Comparison of ENCODE assay signal across 29 mouse cellular contexts in the genomic region with DNA sequence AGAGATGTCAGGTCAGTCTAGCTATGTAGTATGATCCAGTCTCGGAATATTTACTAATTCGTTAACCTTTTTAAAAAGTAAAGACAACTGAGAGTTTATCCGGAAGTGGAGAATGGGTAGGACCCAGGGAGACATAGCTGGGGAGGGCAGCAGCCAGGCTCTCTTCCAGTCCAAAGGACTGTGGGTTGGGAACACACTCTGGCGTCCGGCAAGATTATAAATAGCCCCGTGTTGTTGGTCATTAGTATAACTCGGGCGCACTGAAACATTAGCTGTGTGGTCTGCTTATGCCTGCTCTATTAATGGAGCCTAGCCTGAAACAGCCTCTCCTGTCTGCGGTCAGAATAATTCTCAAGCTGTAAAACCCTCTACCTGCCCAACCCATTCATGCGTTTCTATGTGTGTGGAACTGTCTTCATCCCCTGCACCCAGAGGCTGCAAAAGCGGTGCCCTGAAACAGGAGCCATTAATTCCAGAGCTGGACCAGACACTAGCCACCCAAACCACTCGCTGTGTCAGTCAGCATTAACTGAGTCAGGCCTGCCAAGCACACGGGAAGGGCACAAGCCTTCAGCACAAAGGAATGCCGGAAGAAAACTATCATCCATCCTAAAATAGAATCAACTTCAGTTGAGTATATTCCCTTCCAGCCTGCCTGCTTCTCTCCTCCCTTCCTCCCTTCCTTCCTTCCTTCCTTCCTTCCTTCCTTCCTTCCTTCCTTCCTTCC. TPM values are rescaled to one million over a fixed set of nuclear protein-coding genes. Genes with fewer than 3 reads are reported as not detected.
DNase-seq lines count a peak whose midpoint lies in the region; ATAC-seq and TF ChIP-seq lines count a peak whose summit lies in the region.
"Had no signal": no experiment of that assay in that cellular context is flagged by ENCODE, and none has a peak within 500 bp of the region (broad histone marks: within the 10 kb centered on the region; RNA-seq: fewer than 3 reads in every experiment).

No protein-coding gene starts in this region.

- intact Hi-C loops in gastrocnemius, adult 2 months (cut with DNase I): loop anchor here (10.0 kb wide), 1 partner anchor 224 kb away; a partner anchor contains a TSS
- intact Hi-C loops in heart, postnatal 14 days (cut with DNase I): no loop called here
- intact Hi-C loops in left cerebral cortex, postnatal 25 days (cut with DNase I): loop anchor here (10.0 kb wide), 1 partner anchor 536 kb away; no protein-coding TSS in a partner anchor

- no peaks in the 10 kb centered on the region for H3K36me3 ChIP-seq in heart, embryonic 10.5 days
- H3K36me3 ChIP-seq in heart, embryonic 16.5 days (ENCODE audit: control insufficient read depth, insufficient read depth): no peaks in the 10 kb centered on the region
- H3K36me3 ChIP-seq in thymus, adult 2 months (ENCODE audit: control insufficient read depth, insufficient read depth, low read length): no peaks in the 10 kb centered on the region
- H3K36me3 ChIP-seq: embryonic facial prominence, embryonic 15.5 days; G1E had no signal

- H3K9ac ChIP-seq in heart, embryonic 16.5 days (ENCODE audit: low read length): no peak overlapping the region
- H3K9ac ChIP-seq: embryonic facial prominence, embryonic 15.5 days; forebrain, embryonic 12.5 days; hindbrain, embryonic 15.5 days; liver, embryonic 14.5 days; lung, embryonic 14.5 days; midbrain, embryonic 15.5 days had no signal

- no peaks in the 10 kb centered on the region for H3K9me3 ChIP-seq in heart, embryonic 10.5 days
- peaks cover 4% of the 10 kb centered on the region for H3K9me3 ChIP-seq in heart, embryonic 16.5 days (replicated peaks; ENCODE audit: control insufficient read depth, low read length)
- H3K9me3 ChIP-seq: embryonic facial prominence, embryonic 15.5 days; G1E; midbrain, embryonic 10.5 days; midbrain, embryonic 15.5 days had no signal

- no peak for TF ChIP-seq POLR2A in thymus, adult 2 months (IDR thresholded peaks at IDR 0.05; ENCODE audit: control insufficient read depth, extremely low read depth, insufficient read depth, low read length, poor library complexity)

- H3K4me2 ChIP-seq in heart, embryonic 16.5 days (ENCODE audit: low read depth, low read length): no peak overlapping the region
- H3K4me2 ChIP-seq: embryonic facial prominence, embryonic 15.5 days; forebrain, embryonic 12.5 days; hindbrain, embryonic 15.5 days; lung, embryonic 14.5 days; midbrain, embryonic 15.5 days had no signal

- peak overlapping the region; percentile 56 for H3K4me3 ChIP-seq in gastrocnemius, adult 2 months
- H3K4me3 ChIP-seq in heart, embryonic 10.5 days: no peak overlapping the region
- H3K4me3 ChIP-seq in heart, embryonic 16.5 days (ENCODE audit: low read length): no peak overlapping the region
- no peak overlapping the region for H3K4me3 ChIP-seq in thymus, adult 2 months (ENCODE audit: control insufficient read depth, insufficient read depth, low read length)
- H3K4me3 ChIP-seq: embryonic facial prominence, embryonic 10.5 days; embryonic facial prominence, embryonic 15.5 days; forebrain, embryonic 12.5 days; hindbrain, embryonic 15.5 days; midbrain, embryonic 10.5 days; midbrain, embryonic 15.5 days had no signal

- H3K27ac ChIP-seq in gastrocnemius, adult 2 months: peak overlapping the region; percentile 91
- peak overlapping the region; percentile 69; the same call in 1 of the 2 replicates for H3K27ac ChIP-seq in heart, embryonic 10.5 days
- H3K27ac ChIP-seq in heart, embryonic 16.5 days (ENCODE audit: low read length): peak overlapping the region; percentile 78
- H3K27ac ChIP-seq in thymus, adult 2 months (ENCODE audit: control insufficient read depth, insufficient read depth, low read length): no peak overlapping the region
- H3K27ac ChIP-seq: embryonic facial prominence, embryonic 10.5 days; embryonic facial prominence, embryonic 15.5 days; forebrain, embryonic 12.5 days; hindbrain, embryonic 15.5 days; liver, embryonic 14.5 days; midbrain, embryonic 10.5 days; midbrain, embryonic 15.5 days; stomach, postnatal 0 days had no signal

- TF ChIP-seq CTCF in gastrocnemius, adult 2 months (IDR thresholded peaks at IDR 0.05): no peak
- TF ChIP-seq CTCF in thymus, adult 2 months (IDR thresholded peaks at IDR 0.05; ENCODE audit: borderline replicate concordance, control insufficient read depth, extremely low read depth, insufficient read depth, low read length, poor library complexity): no peak

- H3K27me3 ChIP-seq in heart, embryonic 10.5 days (ENCODE audit: insufficient read depth, poor library complexity, severe bottlenecking): peaks cover 9% of the 10 kb centered on the region
- no peaks in the 10 kb centered on the region for H3K27me3 ChIP-seq in heart, embryonic 16.5 days (ENCODE audit: control insufficient read depth, insufficient read depth, low read length)
- no peaks in the 10 kb centered on the region for H3K27me3 ChIP-seq in thymus, adult 2 months (ENCODE audit: control insufficient read depth, insufficient read depth, low read length)
- H3K27me3 ChIP-seq: hindbrain, embryonic 15.5 days; midbrain, embryonic 15.5 days had no signal

- peaks cover 30% of the 10 kb centered on the region for H3K4me1 ChIP-seq in heart, embryonic 10.5 days
- H3K4me1 ChIP-seq in heart, embryonic 16.5 days (ENCODE audit: control insufficient read depth, insufficient read depth, low read length): peaks cover 25% of the 10 kb centered on the region
- peaks cover 15% of the 10 kb centered on the region for H3K4me1 ChIP-seq in thymus, adult 2 months (replicated peaks; ENCODE audit: control insufficient read depth, insufficient read depth, low read length)

- 66% methylated on average over 14 of the region's 14 CpGs for WGBS in heart, embryonic 10.5 days
- 58% methylated on average over 14 of the region's 14 CpGs for WGBS in heart, embryonic 16.5 days
- WGBS in thymus, adult 2 months: 96% methylated on average over 14 of the region's 14 CpGs

- peak; percentile 46; the same call in 1 of the 2 replicates for ATAC-seq in heart, embryonic 16.5 days (replicated peaks; ENCODE audit: extremely low read depth, insufficient read depth, low FRiP score)
- ATAC-seq: inflammation-experienced regulatory T-cells, adult 6 months; midbrain, embryonic 15.5 days had no signal

- peak; percentile 77 for DNase-seq in gastrocnemius, adult 2 months
- DNase-seq in gastrocnemius, postnatal 4 days (ENCODE audit: low spot score in 2 of 2): no peak
- DNase-seq in heart, embryonic 10.5 days (ENCODE audit: low spot score): no peak
- no peak for DNase-seq in heart, postnatal 14 days
- no peak for DNase-seq in thymus, adult 2 months
- DNase-seq in left cerebral cortex, postnatal 25 days (ENCODE audit: low spot score in 2 of 2): no peak
- DNase-seq: adrenal gland, postnatal 10 days; cerebellum, adult 8-10 months; cerebellum, postnatal 25 days; kidney, adult 11 months; kidney, postnatal 14 days; layer of hippocampus, adult 9-11 months; liver; lung, embryonic 14.5 days; right cerebral cortex, postnatal 25 days; spleen, adult 18-20 months; thymus, adult 18-20 months; thymus, postnatal 36 days had no signal

RNA-seq across cellular contexts. Expression of a gene that starts 38.4 kb away (rescaled TPM):
- 1 to 10 TPM; 6.3 TPM for total RNA-seq in gastrocnemius, adult 2 months (2021)
- total RNA-seq in gastrocnemius, postnatal 4 days (2021): 10 to 100 TPM; 10.6 to 11.0 TPM
- polyA plus RNA-seq in heart, embryonic 10.5 days (2016; fragmentation: Nextera tagmentation; extraction: Ambion mirVana): 1.8 and 1.9 TPM in 2 replicates
- 10 to 100 TPM in 1 of 2 experiments, 1 to 10 TPM in 1; 8.9 to 11.0 TPM for total RNA-seq in heart, postnatal 14 days (2021)
- polyA plus RNA-seq in heart, embryonic 16.5 days (2015; fragmentation: Nextera tagmentation; extraction: Ambion mirVana): 1.4 TPM in 2 replicates
- 2.8 and 3.0 TPM in 2 replicates for polyA plus RNA-seq in thymus, adult 2 months (2012; rRNA removed)
- total RNA-seq in left cerebral cortex, postnatal 25 days (2021): 10 to 100 TPM; 12.5 to 14.2 TPM
